Mouse (Mus musculus) kidney, adult 9 months (tissue): Measurements from ENCODE around the gene Zfp36.

Experiments
- DNase-seq: peaks from one replicate; pipeline ENCODE4 v3.0.0; 2022

Gene Zfp36

DNA sequence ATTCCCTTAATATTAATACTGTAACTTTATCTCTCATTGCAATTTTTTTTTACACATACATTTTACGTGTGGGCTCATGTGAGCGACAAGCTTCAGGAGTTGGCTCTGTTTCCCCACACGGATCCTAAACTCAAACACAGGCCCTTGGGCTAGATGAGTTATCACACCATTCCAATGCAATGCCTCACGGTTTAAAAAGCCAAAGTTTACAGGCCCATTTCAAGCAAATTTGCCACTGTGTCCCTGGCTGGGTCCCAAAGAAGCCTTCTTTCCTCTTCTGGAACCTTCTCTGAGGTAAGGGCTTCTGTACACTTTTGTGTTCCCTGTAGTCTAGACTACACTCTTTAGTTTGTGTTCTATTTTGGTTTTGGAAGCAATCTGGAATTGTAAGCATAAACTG, 45.5 kb downstream of the Zfp36 start:
- DNase-seq: no peak

DNA sequence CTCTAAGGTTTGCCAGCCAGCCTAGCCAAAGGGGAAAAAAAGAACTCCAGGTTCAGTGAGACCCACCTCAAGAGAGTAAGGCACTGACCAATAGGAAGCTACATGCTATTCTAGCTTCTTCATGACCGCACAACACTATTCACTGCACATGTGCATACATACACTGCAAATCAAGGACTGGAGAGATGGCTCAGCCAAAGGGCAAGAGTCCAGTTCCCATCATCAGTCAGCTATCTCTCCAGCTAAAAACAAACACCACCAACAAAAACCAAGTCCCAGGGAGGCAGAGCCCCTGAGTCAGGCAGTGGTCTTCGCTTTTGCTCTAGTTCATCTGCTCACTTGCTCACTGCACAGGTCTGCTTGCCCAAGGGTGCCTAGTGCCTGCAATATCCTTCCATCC, 51.8 kb downstream of the Zfp36 start:
- no peak for DNase-seq
